Mouse (Mus musculus) heart, embryonic 14.5 days (tissue): ENCODE measurements around the gene Fgfr2. TPM values are rescaled to one million over a fixed set of nuclear protein-coding genes. Genes with fewer than 3 reads are reported as not detected.

Experiments used
- ATAC-seq: fragments of 200-750 bp; cut with Nextera tagmentation; 2 replicates; pipeline ENCODE4 v1.8.0; 2017; ENCODE audit warnings: low read depth, moderate TSS enrichment; ENCODE audit not compliant: insufficient number of reproducible peaks, insufficient read depth, low FRiP score
- H3K27ac ChIP-seq, 2 experiments: fragments of 200-500 bp in 1 of 2; fragments of 300-500 bp in 1 of 2; sonication (generic) in 1 of 2; replicated peaks in 1 of 2; 2 replicates each; pipeline ENCODE4 v1.5.1; 2012 to 2014; ENCODE audit warnings: low read depth in 2 of 2, low read length in 2 of 2, control low read depth in 1 of 2, mild to moderate bottlenecking in 1 of 2, mixed read lengths in 1 of 2; ENCODE audit not compliant: control insufficient read depth in 1 of 2, insufficient read depth in 1 of 2
- H3K27me3 ChIP-seq: fragments of 300-500 bp; sonication (generic); 2 replicates; pipeline ENCODE4 v1.6.1; 2014; ENCODE audit warnings: mild to moderate bottlenecking, low read length, control low read depth; ENCODE audit not compliant: control insufficient read depth, insufficient read depth
- H3K36me3 ChIP-seq: fragments of 300-500 bp; sonication (generic); 2 replicates; pipeline ENCODE4 v1.6.1; 2014; ENCODE audit warnings: mild to moderate bottlenecking, control low read depth, low read length, mixed read lengths; ENCODE audit not compliant: control insufficient read depth, insufficient read depth
- H3K4me1 ChIP-seq, 2 experiments: fragments of 200-500 bp in 1 of 2; fragments of 300-500 bp in 1 of 2; sonication (generic) in 1 of 2; 2 replicates each; pipeline ENCODE4 v1.6.1; 2012 to 2014; ENCODE audit warnings: low read length in 2 of 2, control low read depth in 1 of 2, mixed read lengths in 1 of 2; ENCODE audit not compliant: control insufficient read depth in 2 of 2, insufficient read depth in 2 of 2
- H3K4me2 ChIP-seq: fragments of 300-500 bp; sonication (generic); 2 replicates; pipeline ENCODE4 v1.6.1; 2014; ENCODE audit warnings: mild to moderate bottlenecking, low read length
- H3K4me3 ChIP-seq, 2 experiments: fragments of 200-500 bp in 1 of 2; fragments of 300-500 bp in 1 of 2; sonication (generic) in 1 of 2; 2 replicates each; pipeline ENCODE4 v1.5.1; 2012 to 2014; ENCODE audit warnings: low read length in 2 of 2, mild to moderate bottlenecking in 2 of 2, control low read depth in 1 of 2, low read depth in 1 of 2, moderate library complexity in 1 of 2; ENCODE audit not compliant: control insufficient read depth in 1 of 2, insufficient read depth in 1 of 2
- H3K9ac ChIP-seq: fragments of 300-500 bp; sonication (generic); 2 replicates; pipeline ENCODE4 v1.6.1; 2014; ENCODE audit warnings: mild to moderate bottlenecking, low read length
- H3K9me3 ChIP-seq: fragments of 300-500 bp; sonication (generic); 2 replicates; pipeline ENCODE4 v1.6.1; 2016; ENCODE audit warnings: low read length, control low read depth; ENCODE audit not compliant: control insufficient read depth
- WGBS: fragments of 180-500 bp; shearing (Covaris S2); extraction: QIAGEN DNeasy Blood & Tissue Kit; methylation state at CpG from one replicate; pipeline ENCODE4 v1.1.7; 2014; 5-methylcytosine and 5-hydroxymethylcytosine counted together
- polyA plus RNA-seq: library from polyadenylated mRNA; unstranded; fragments of >200 nt; fragmentation: Nextera tagmentation; extraction: Ambion mirVana; gene quantifications from 2 replicates; pipeline ENCODE4 v1.2.1, GENCODE M21; 2014

Gene Fgfr2
- polyA plus RNA-seq, 1 experiment from 2014 or later = 22.4 TPM

DNA sequence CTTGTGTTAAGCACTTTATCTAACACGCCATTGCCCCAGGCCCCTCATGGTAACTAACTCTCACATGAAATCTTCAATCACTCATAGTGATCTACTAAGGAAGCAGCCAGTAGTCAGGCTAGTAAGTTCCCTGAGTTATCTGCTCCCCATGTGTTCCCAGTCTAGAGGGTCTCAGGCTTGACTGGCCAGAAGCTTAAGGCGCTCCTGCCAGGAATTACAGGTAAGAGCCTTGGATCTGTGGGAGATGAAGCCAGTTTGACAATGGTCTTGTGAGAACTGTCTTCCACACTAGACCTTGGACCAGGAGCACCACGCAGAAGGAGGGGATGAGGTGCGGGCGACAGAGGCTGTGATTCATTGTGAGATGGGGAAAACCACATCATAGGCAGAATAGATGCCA is 1644.7 kb downstream of the Fgfr2 start:
- no peak overlapping the region for H3K9ac ChIP-seq
- no peaks in the 10 kb centered on the region for H3K36me3 ChIP-seq
- no peaks in the 10 kb centered on the region for H3K9me3 ChIP-seq
- no peak overlapping the region for H3K4me2 ChIP-seq
- H3K27ac ChIP-seq = no peak overlapping the region
- H3K27me3 ChIP-seq = no peaks in the 10 kb centered on the region
- H3K4me3 ChIP-seq = no peak overlapping the region
- 88% methylated on average over 5 of the region's 5 CpGs for WGBS
- no peaks in the 10 kb centered on the region for H3K4me1 ChIP-seq
- no peak for ATAC-seq

DNA sequence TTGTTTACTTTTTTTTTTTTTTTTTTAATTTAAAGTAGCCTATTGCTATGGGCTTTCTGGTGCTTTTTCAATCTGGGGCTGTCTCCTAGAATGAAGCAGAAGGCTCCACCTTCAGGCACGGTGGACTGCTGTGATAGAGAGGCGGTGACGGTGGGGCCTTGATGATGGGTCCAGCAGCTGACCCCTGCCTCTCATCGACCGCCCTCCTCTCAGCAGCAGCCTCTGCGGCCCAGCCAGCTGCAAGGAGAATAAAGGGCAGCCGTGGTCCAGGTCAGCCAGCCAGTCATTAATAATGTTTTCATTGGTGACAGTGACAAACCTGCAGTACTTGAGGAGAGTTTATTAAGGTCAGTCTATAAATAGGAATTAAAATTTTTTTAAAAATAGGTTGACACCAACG is 1646.0 kb downstream of the Fgfr2 start:
- no peaks in the 10 kb centered on the region for H3K4me1 ChIP-seq
- H3K4me3 ChIP-seq = no peak overlapping the region
- no peak overlapping the region for H3K9ac ChIP-seq
- no peak for ATAC-seq
- no peaks in the 10 kb centered on the region for H3K9me3 ChIP-seq
- WGBS = 48% methylated on average over 8 of the region's 8 CpGs
- H3K36me3 ChIP-seq = no peaks in the 10 kb centered on the region
- H3K4me2 ChIP-seq = no peak overlapping the region
- no peaks in the 10 kb centered on the region for H3K27me3 ChIP-seq
- H3K27ac ChIP-seq = no peak overlapping the region

DNA sequence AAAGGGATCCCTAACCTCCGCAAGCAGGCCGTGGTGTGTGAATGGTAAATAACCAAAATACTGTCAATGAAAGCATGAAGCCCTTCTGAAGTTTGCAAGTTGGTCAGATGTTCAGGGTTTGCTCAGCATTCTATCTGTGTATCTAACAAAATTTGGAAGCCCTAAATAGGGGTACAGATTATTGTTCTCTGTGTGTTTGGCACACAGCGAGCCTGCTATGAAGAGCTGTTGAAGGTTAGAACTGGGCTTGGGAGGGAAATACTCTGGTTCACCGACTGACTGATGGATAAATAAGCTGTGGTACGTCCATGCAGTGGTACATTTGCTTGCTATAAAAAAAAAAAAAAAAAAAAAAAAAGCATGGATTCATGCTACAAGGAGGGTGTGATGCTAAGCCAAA is 1651.6 kb downstream of the Fgfr2 start:
- ATAC-seq = no peak
- H3K9ac ChIP-seq = no peak overlapping the region
- no peaks in the 10 kb centered on the region for H3K36me3 ChIP-seq
- no peak overlapping the region for H3K4me3 ChIP-seq
- H3K27me3 ChIP-seq = no peaks in the 10 kb centered on the region
- 83% methylated on average over 5 of the region's 5 CpGs for WGBS
- no peaks in the 10 kb centered on the region for H3K4me1 ChIP-seq
- H3K4me2 ChIP-seq = no peak overlapping the region
- H3K9me3 ChIP-seq = no peaks in the 10 kb centered on the region
- no peak overlapping the region for H3K27ac ChIP-seq

DNA sequence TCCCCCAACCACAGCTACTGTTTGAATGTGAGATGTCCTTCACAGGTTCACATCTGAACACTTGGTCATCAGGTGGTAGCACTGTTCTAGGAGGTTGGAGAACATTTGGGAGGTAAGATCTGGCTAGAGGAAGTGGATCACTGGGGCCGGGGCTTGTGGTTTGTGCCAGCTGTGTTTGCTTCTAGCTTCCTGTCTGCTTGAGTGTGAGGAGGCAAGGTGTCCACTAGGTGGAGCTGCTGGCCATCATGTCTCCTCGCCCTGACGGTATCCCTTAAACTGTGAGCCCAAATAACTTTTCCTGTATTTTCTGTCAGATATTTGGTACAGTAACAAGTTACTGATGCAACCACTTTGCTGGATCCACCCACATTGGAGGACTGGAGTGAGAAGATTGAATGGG is 1653.6 kb downstream of the Fgfr2 start:
- no peaks in the 10 kb centered on the region for H3K27me3 ChIP-seq
- no peak overlapping the region for H3K4me2 ChIP-seq
- H3K27ac ChIP-seq = no peak overlapping the region
- H3K9ac ChIP-seq = no peak overlapping the region
- no peaks in the 10 kb centered on the region for H3K36me3 ChIP-seq
- no peaks in the 10 kb centered on the region for H3K4me1 ChIP-seq
- whole genome bisulfite sequencing = 66% methylated on average over 3 of the region's 3 CpGs
- H3K4me3 ChIP-seq = no peak overlapping the region
- H3K9me3 ChIP-seq = no peaks in the 10 kb centered on the region
- no peak for ATAC-seq

DNA sequence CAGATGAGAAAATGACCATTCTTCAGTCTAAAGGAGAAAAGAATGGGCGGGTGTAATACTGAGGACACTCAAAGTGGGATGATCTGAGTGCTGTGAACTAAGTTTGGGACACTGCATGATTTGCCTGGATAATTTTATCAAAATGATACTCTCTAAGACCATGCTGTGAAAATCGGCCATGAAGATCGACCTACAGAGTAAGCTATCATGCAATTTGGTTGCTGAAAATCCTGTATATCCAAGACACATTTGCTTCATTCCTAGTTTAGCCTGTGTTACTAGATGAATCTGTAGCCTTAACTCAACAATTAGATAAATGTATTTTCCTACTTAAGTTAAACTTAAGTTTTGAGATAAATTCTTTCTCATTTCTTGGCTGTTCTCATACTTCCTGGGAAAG is 1655.8 kb downstream of the Fgfr2 start:
- Histone ChIP-seq H3K4me2 (no peak overlapping the region), H3K27ac (no peak overlapping the region), H3K9me3 (no peaks in the 10 kb centered on the region), H3K27me3 (no peaks in the 10 kb centered on the region), H3K36me3 (no peaks in the 10 kb centered on the region), H3K4me1 (no peaks in the 10 kb centered on the region), H3K4me3 (no peak overlapping the region), H3K9ac (no peak overlapping the region)
- 73% methylated on average over 3 of the region's 3 CpGs for WGBS
- no peak for ATAC-seq

DNA sequence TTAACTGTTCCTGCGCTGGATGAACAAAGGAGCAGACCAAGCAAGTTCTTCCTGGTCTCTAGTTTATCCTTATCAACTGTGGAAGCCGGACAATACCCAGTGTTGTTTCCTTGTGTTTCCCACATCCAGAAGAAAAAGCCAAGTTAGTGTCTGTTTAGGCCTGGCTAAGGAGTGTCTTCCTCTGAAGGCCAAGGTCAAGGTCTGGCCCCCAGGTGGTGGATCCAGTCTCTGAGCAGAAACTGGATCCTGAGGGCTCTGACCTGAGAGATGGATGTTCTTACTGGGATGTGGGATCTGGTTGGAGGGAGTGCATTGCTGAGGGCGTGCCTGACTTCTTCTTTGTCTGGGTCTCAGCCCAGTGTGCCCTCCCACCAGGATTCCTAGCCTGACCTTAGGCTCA is 1657.4 kb downstream of the Fgfr2 start:
- Histone ChIP-seq H3K9ac (no peak overlapping the region), H3K4me1 (no peaks in the 10 kb centered on the region), H3K27ac (no peak overlapping the region), H3K27me3 (no peaks in the 10 kb centered on the region), H3K4me2 (no peak overlapping the region), H3K4me3 (no peak overlapping the region), H3K9me3 (no peaks in the 10 kb centered on the region), H3K36me3 (no peaks in the 10 kb centered on the region)
- 57% methylated on average over 3 of the region's 3 CpGs for WGBS
- no peak for ATAC-seq

DNA sequence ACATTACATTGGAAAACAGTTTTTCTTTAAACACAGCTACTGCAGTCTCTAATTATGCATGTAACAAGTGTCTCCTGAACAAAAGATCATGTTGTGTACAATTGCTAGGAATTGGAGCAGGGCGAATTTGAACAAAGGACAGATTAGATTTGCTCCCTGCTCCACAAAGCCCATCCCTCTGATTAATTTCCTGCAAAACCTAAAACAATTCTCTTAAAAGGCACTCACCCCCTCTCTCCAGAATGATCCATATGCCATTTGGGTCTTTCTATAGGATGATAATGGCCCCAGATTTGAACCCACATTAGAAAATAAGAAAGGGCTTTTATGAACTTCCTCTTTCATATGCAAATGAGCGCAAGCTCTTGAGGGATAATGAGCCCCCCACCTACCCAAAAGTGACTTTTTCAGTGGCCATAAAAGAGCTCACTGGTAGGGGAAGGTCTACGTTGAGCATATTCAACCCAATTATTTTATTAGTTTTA is 1658.0 kb downstream of the Fgfr2 start:
- Histone ChIP-seq H3K4me3 (no peak overlapping the region), H3K9ac (no peak overlapping the region), H3K4me1 (no peaks in the 10 kb centered on the region), H3K9me3 (no peaks in the 10 kb centered on the region), H3K36me3 (no peaks in the 10 kb centered on the region), H3K4me2 (no peak overlapping the region), H3K27me3 (no peaks in the 10 kb centered on the region), H3K27ac (no peak overlapping the region)
- whole genome bisulfite sequencing = 60% methylated on average over 3 of the region's 3 CpGs
- no peak for ATAC-seq

DNA sequence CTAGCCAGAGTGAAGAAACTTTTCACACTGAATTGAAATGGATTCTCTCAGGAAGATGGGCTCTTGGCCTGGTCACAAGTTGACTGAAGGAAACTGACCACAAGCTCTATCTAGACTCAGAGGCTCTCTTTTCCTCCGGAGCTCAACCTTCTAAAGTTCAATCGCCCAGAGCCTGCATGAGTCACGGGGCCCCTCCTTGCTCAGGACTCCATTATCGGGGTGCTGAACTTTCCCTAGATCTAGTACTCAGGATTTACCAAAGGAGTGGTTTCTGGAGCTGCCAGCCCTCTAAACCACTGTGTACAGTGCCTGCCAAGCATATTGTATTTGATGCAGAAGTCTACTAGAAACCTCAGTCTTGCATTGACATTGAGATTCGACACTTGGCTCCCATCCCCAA is 1666.4 kb downstream of the Fgfr2 start:
- WGBS = 75% methylated on average over 5 of the region's 5 CpGs
- Histone ChIP-seq H3K4me2 (no peak overlapping the region), H3K9ac (no peak overlapping the region)

More for the DNA sequence above, 1666.4 kb downstream of the Fgfr2 start:
- H3K9me3 ChIP-seq = no peaks in the 10 kb centered on the region
- no peak overlapping the region for H3K27ac ChIP-seq
- no peaks in the 10 kb centered on the region for H3K4me1 ChIP-seq
- no peak overlapping the region for H3K4me3 ChIP-seq
- H3K27me3 ChIP-seq = no peaks in the 10 kb centered on the region
- no peaks in the 10 kb centered on the region for H3K36me3 ChIP-seq
- no peak for ATAC-seq
